Mouse (Mus musculus) liver, embryonic 14.5 days (tissue): ENCODE results near the gene Zfp366. TPM values are rescaled to one million over a fixed set of nuclear protein-coding genes. Genes with fewer than 3 reads are reported as not detected.

ENCODE experiments used
- ATAC-seq: fragments of 200-750 bp; cut with Nextera tagmentation; 2 replicates; pipeline ENCODE4 v1.8.0; 2017; ENCODE audit warnings: moderate number of reproducible peaks, mild to moderate bottlenecking, moderate library complexity; ENCODE audit not compliant: insufficient read depth
- DNase-seq, 3 experiments: peaks; one replicate each; pipeline ENCODE4 v3.0.0-alpha.2; 2012 to 2013; ENCODE audit warnings: low read depth in 3 of 3, low spot score in 3 of 3
- H3K27ac ChIP-seq: fragments of 300-500 bp; sonication (generic); 2 replicates; pipeline ENCODE4 v1.5.1; 2014; ENCODE audit warnings: moderate library complexity, mild to moderate bottlenecking, control low read depth, inconsistent platforms
- H3K27me3 ChIP-seq: fragments of 300-500 bp; sonication (generic); 2 replicates; pipeline ENCODE4 v1.6.1; 2014; ENCODE audit warnings: mild to moderate bottlenecking, low read length, moderate library complexity; ENCODE audit not compliant: control insufficient read depth, insufficient read depth
- H3K36me3 ChIP-seq: fragments of 300-500 bp; sonication (generic); replicated peaks from 2 replicates; pipeline ENCODE4 v1.6.1; 2014; ENCODE audit warnings: low read depth; ENCODE audit not compliant: control insufficient read depth, insufficient read depth
- H3K4me1 ChIP-seq, 2 experiments: fragments of 200-500 bp in 1 of 2; fragments of 300-500 bp in 1 of 2; sonication (generic) in 1 of 2; replicated peaks; 2 replicates each; pipeline ENCODE4 v1.6.1; 2012 to 2014; ENCODE audit warnings: antibody characterized with exemption in 1 of 2, inconsistent platforms in 1 of 2, low read length in 1 of 2; ENCODE audit not compliant: control insufficient read depth in 2 of 2, insufficient read depth in 2 of 2
- H3K4me2 ChIP-seq: fragments of 300-500 bp; sonication (generic); 2 replicates; pipeline ENCODE4 v1.6.1; 2014; ENCODE audit warnings: low read depth, mild to moderate bottlenecking, control low read depth, moderate library complexity
- H3K4me3 ChIP-seq, 2 experiments: fragments of 200-500 bp in 1 of 2; fragments of 300-500 bp in 1 of 2; sonication (generic) in 1 of 2; 2 replicates each; pipeline ENCODE4 v1.5.1; 2012 to 2014; ENCODE audit warnings: low read depth in 2 of 2, low read length in 2 of 2, mild to moderate bottlenecking in 2 of 2, control low read depth in 1 of 2, inconsistent platforms in 1 of 2, moderate library complexity in 1 of 2; ENCODE audit not compliant: insufficient read depth in 1 of 2
- H3K9ac ChIP-seq: fragments of 300-500 bp; sonication (generic); replicated peaks from 2 replicates; pipeline ENCODE4 v1.6.1; 2014; ENCODE audit warnings: mild to moderate bottlenecking, control low read depth, moderate library complexity
- H3K9me3 ChIP-seq: fragments of 300-500 bp; sonication (generic); 2 replicates; pipeline ENCODE4 v1.6.1; 2016; ENCODE audit warnings: low read length, mixed read lengths; ENCODE audit not compliant: control insufficient read depth
- CTCF ChIP-seq: IDR thresholded peaks from 2 replicates; pipeline ENCODE4 v1.5.1; 2016; ENCODE audit warnings: antibody characterized with exemption, low read depth, control low read depth
- EP300 ChIP-seq: IDR thresholded peaks from 2 replicates; pipeline ENCODE4 v1.6.1; 2016; ENCODE audit warnings: antibody characterized with exemption, low read depth
- WGBS: fragments of 180-500 bp; shearing (Covaris S2); extraction: QIAGEN DNeasy Blood & Tissue Kit; methylation state at CpG from one replicate; pipeline ENCODE4 v1.1.7; 2014; ENCODE audit not compliant: insufficient replicate concordance; 5-methylcytosine and 5-hydroxymethylcytosine counted together
- polyA plus RNA-seq, 2 experiments: library from polyadenylated mRNA; depleted of rRNA in 1 of 2; stranded (reverse) in 1 of 2; unstranded in 1 of 2; fragments of >200 nt; fragmentation: Nextera tagmentation in 1 of 2; extraction: Ambion mirVana in 1 of 2; gene quantifications; 2 replicates each; pipeline versions ENCODE4 v1.2.1 to v1.2.3; 2012 to 2014

Zfp366 gene
- polyA plus RNA-seq, 2 experiments: 0.28 to 0.46 TPM

DNA sequence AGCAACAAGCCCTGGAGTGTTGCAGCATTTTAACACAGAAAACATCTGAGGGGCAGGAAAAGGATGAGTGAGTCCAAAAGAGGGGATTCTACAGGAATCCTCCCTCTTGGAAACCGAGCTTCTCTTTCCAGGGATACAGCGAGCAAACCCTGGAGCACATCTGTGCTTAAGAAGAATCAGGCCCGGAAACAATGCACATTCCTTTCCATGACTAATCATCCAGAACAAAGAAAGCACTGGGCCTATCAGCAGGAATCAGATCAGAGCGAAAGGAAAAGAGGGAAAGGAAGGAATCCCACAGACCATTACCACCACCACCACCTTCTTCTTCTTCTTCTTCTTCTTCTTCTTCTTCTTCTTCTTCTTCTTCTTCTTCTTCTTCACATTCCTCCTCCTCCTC is 33.4 kb downstream of the Zfp366 start:
- no peak overlapping the region for H3K27ac ChIP-seq
- H3K27me3 ChIP-seq: no peaks in the 10 kb centered on the region
- H3K9ac ChIP-seq: no peak overlapping the region
- no peaks in the 10 kb centered on the region for H3K9me3 ChIP-seq
- no peaks in the 10 kb centered on the region for H3K36me3 ChIP-seq
- no peak overlapping the region for H3K4me2 ChIP-seq
- 18% methylated on average over 4 of the region's 4 CpGs for WGBS
- no peak for ATAC-seq
- H3K4me3 ChIP-seq: no peak overlapping the region
- no peak for TF ChIP-seq EP300
- no peak for TF ChIP-seq CTCF
- DNase-seq: no peak
- no peaks in the 10 kb centered on the region for H3K4me1 ChIP-seq

DNA sequence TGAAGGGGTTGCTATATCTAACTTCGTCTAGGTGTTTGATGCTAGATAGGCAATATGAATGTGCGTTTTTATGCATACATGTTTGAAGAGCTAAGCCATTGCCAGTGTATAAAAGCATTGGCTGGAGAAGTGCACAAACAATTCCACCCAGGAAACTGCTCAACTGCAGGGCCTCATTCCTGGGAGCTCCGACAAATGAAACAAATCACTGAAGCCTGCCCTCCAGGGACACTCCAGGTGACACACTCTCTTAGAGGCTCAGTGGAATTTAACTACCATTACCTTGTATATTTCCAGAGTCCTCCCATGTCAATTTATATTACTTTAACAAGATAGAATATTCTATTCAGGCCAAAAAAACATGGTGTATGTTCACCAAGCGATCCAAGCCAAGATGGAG is 35.0 kb downstream of the Zfp366 start:
- Histone ChIP-seq H3K36me3 (no peaks in the 10 kb centered on the region), H3K27me3 (no peaks in the 10 kb centered on the region), H3K27ac (no peak overlapping the region), H3K4me2 (no peak overlapping the region), H3K9me3 (no peaks in the 10 kb centered on the region), H3K4me3 (no peak overlapping the region), H3K4me1 (no peaks in the 10 kb centered on the region), H3K9ac (no peak overlapping the region)
- TF ChIP-seq CTCF: no peak
- TF ChIP-seq EP300: no peak
- no peak for ATAC-seq
- DNase-seq: no peak
- WGBS: 65% methylated on average over 4 of the region's 4 CpGs

DNA sequence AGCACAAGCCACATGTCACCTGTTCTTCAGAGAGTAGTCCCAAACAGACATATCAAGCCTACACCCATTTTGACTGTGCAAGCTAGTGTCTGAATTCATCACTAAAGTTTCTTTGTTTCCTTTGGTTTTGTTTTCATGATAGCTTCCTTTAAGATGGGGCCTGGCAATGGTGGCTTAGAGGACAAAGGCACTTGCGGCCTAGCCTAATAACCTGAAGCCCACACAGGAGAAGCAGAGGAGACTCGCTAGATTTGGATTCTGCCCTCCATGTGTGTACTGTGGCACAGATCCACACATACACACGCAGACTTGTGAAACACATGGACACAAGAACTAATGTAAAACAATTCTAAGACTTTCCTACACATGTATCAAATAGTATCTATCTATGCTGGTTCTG is 37.4 kb downstream of the Zfp366 start:
- 69% methylated on average over 3 of the region's 3 CpGs for WGBS
- no peak overlapping the region for H3K9ac ChIP-seq
- H3K4me3 ChIP-seq: no peak overlapping the region
- no peaks in the 10 kb centered on the region for H3K9me3 ChIP-seq
- H3K27me3 ChIP-seq: no peaks in the 10 kb centered on the region
- ATAC-seq (no peak), DNase-seq (no peak)
- H3K4me2 ChIP-seq: no peak overlapping the region
- H3K27ac ChIP-seq: no peak overlapping the region
- H3K36me3 ChIP-seq: no peaks in the 10 kb centered on the region
- no peaks in the 10 kb centered on the region for H3K4me1 ChIP-seq
- TF ChIP-seq EP300 (no peak), CTCF (no peak)

DNA sequence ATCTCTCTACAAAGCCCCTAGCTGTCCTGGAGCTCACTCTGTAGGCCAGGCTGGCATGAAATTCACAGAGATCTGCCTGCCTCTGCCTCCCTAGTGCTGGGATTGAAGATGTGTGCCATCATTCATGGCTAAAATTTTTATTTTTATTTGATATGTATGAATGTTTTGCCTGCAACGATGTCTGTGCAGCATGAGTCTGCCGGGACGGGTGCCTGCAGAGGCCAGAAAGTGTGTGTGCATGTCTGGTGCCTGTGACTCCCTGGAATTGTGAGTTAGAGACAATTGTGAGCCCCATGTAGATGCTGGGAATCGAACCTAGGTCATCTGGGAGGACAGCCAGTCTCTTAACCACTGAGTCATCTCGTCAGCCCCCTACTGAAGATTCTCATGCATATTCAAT is 37.9 kb downstream of the Zfp366 start:
- TF ChIP-seq CTCF (no peak), EP300 (no peak)
- H3K4me1 ChIP-seq: peaks cover 0 to 2% of the 10 kb centered on the region in 2 experiments; a peak in 2 of 4 replicates
- DNase-seq: no peak
- H3K4me3 ChIP-seq: no peak overlapping the region
- ATAC-seq: no peak
- H3K9me3 ChIP-seq: no peaks in the 10 kb centered on the region
- no peak overlapping the region for H3K9ac ChIP-seq
- H3K4me2 ChIP-seq: no peak overlapping the region
- whole genome bisulfite sequencing: 71% methylated on average over 5 of the region's 5 CpGs
- no peaks in the 10 kb centered on the region for H3K27me3 ChIP-seq
- no peaks in the 10 kb centered on the region for H3K36me3 ChIP-seq
- H3K27ac ChIP-seq: no peak overlapping the region

DNA sequence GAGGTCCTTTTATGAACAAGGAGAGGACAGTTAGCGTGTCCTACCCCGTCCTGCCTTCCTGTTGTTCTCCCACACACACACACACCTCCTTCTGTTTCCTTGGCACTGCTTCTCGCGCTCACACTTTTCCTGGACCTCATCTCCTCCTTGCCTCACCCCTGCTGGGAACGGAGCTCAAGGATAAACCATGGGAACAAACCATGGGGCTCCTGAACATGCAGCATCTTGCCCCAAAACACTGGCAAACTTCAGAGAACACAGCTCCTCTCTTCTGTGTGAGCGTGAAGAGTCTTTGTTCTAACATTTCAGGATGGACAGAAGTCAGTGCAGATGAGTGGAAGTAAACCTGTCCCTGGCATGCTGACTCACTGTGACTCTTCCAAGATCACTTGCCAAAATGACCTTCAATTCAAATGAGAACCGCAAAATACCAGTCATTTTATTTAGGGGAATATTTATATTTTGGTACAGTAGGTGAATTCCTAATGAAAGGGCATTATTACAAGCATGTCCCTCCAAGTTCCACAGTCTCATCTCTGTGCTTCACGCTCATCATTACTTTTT is 38.8 kb downstream of the Zfp366 start:
- Histone ChIP-seq H3K4me3 (no peak overlapping the region), H3K4me2 (no peak overlapping the region), H3K4me1 (peaks cover 0 to 7% of the 10 kb centered on the region in 2 experiments; a peak in 2 of 4 replicates), H3K9me3 (no peaks in the 10 kb centered on the region), H3K9ac (no peak overlapping the region), H3K27ac (no peak overlapping the region), H3K36me3 (no peaks in the 10 kb centered on the region), H3K27me3 (no peaks in the 10 kb centered on the region)
- WGBS: 58% methylated on average over 8 of the region's 8 CpGs
- no peak for ATAC-seq
- TF ChIP-seq CTCF: no peak
- TF ChIP-seq EP300: no peak
- DNase-seq: no peak
